Mouse (Mus musculus): Measurements from ENCODE around the gene Gm10668.
"Not testable (repeated sequence)": the region's sequence is repeated elsewhere in the genome, so short reads cannot be mapped to it uniquely, and the experiment has no call there.

Gm10668 gene

DNA sequence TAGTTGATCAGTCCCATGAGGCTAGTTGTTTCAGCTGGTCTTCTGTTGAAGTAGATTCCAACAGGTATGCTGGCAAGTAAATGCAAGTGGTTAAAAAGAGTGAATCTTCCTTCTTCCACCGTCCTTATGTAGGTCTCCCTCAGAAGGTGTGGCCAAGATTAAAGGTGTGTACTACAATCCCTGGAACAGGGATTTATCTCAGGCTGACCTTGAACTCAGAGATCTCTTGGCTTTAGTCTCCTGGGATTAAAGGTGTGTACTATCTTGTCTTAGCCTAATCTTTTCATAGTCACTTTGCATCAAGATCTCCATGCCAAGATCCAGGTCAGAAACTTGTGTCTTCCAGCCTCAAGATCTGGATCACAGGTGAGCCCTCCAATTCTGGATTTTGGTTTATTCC, at the start of gene Gm10668:
Gm10668 (minus strand) TSS at position 101 of the 400 bp plus-strand sequence.
- not testable (repeated sequence) for DNase-seq (ENCODE audit: low spot score)

GRCm38 (mm10) chr7:20770885-20771284, 40.5 kb upstream of the Gm10668 start, which contains the start of gene Vmn1r112:
Gene Vmn1r112, plus strand, starts transcription at chr7:20771185.
- not testable (repeated sequence) for DNase-seq (ENCODE audit: low spot score)

DNA sequence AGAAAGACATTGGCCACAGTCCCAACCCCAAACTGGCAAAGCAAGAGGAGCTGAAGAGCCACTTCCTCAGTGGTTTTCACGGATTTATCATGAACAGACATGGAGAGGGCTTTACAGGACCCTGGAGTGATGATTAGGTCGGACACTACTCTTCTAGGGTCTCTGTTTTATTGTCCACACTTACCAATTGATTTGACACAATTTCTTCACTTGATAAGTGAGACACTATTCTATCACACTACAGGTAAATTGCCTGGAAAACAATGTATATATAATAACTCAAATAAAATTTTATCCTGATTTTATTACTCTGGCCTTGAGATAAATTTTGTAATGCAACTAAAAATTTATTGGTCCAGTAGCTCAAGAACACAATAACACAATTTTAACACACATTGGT, 27.3 kb downstream of the Gm10668 start, which contains the start of gene Vmn1r111:
Vmn1r111 (minus strand) TSS at position 101 of the 400 bp plus-strand sequence.
- DNase-seq (ENCODE audit: low spot score) = not testable (repeated sequence)

Data from urinary bladder, postnatal 25 days (tissue).